Mouse (Mus musculus) heart, postnatal 0 days (tissue): Measurements from ENCODE around the gene Gstm1.

Experiments used
- CTCF ChIP-seq: IDR thresholded peaks from 2 replicates; pipeline ENCODE4 v1.5.1; 2016; ENCODE audit warnings: antibody characterized with exemption, control low read depth, low read depth
- EP300 ChIP-seq: IDR thresholded peaks from 2 replicates; pipeline ENCODE4 v1.6.1; 2016; ENCODE audit warnings: antibody characterized with exemption, low read depth

GRCm38 (mm10) chr3:108062648-108063047, 44.9 kb upstream of the Gstm1 start:
- no peak for TF ChIP-seq CTCF
- TF ChIP-seq EP300: no peak
